Mouse (Mus musculus) heart, adult 2 months (tissue): ENCODE measurements around the gene Morn1.

Experiments
- CTCF ChIP-seq: fragments of 200-600 bp; IDR thresholded peaks from 2 replicates; pipeline ENCODE4 v1.8.1; 2022; ENCODE audit warnings: antibody characterized with exemption, mild to moderate bottlenecking, moderate library complexity
- EP300 ChIP-seq: fragments of 200-500 bp; IDR thresholded peaks from 2 replicates; pipeline ENCODE4 v1.6.1; 2011; ENCODE audit warnings: low read depth, low read length, control low read depth; ENCODE audit not compliant: insufficient read depth

- TF ChIP-seq CTCF (no peak), EP300 (no peak)
These were observed 53.8 kb downstream of the Morn1 start for GRCm38 (mm10) chr4:155140150-155140549.
